Mouse (Mus musculus) lung, embryonic 16.5 days (tissue): Measurements from ENCODE around the gene Col26a1. TPM values are rescaled to one million over a fixed set of nuclear protein-coding genes. Genes with fewer than 3 reads are reported as not detected.

Experiments used
- ATAC-seq: fragments of 200-750 bp; cut with Nextera tagmentation; 2 replicates; pipeline ENCODE4 v1.8.0; 2017; ENCODE audit warnings: low read depth, mild to moderate bottlenecking, moderate library complexity
- H3K27ac ChIP-seq: fragments of 300-500 bp; sonication (generic); 2 replicates; pipeline ENCODE4 v1.5.1; 2014; ENCODE audit warnings: mild to moderate bottlenecking, control low read depth, low read length
- H3K27me3 ChIP-seq: fragments of 300-500 bp; sonication (generic); 2 replicates; pipeline ENCODE4 v1.6.1; 2014; ENCODE audit warnings: low read depth, low read length, mixed read lengths; ENCODE audit not compliant: control insufficient read depth, insufficient read depth
- H3K36me3 ChIP-seq: fragments of 300-500 bp; sonication (generic); 2 replicates; pipeline ENCODE4 v1.6.1; 2014; ENCODE audit warnings: low read length; ENCODE audit not compliant: control insufficient read depth, insufficient read depth
- H3K4me1 ChIP-seq: fragments of 300-500 bp; sonication (generic); replicated peaks from 2 replicates; pipeline ENCODE4 v1.6.1; 2014; ENCODE audit warnings: low read length, mixed read lengths; ENCODE audit not compliant: control insufficient read depth, insufficient read depth
- H3K4me2 ChIP-seq: fragments of 300-500 bp; sonication (generic); 2 replicates; pipeline ENCODE4 v1.6.1; 2014; ENCODE audit warnings: low read depth, low read length, control low read depth
- H3K4me3 ChIP-seq: fragments of 300-500 bp; sonication (generic); 2 replicates; pipeline ENCODE4 v1.5.1; 2014; ENCODE audit warnings: mild to moderate bottlenecking, low read length, control low read depth
- H3K9ac ChIP-seq: fragments of 300-500 bp; sonication (generic); 2 replicates; pipeline ENCODE4 v1.6.1; 2014; ENCODE audit warnings: low read length, control low read depth
- H3K9me3 ChIP-seq: fragments of 300-500 bp; sonication (generic); 2 replicates; pipeline ENCODE4 v1.6.1; 2016; ENCODE audit warnings: low read length; ENCODE audit not compliant: control insufficient read depth
- WGBS: fragments of 180-500 bp; shearing (Covaris S2); extraction: QIAGEN DNeasy Blood & Tissue Kit; methylation state at CpG from one replicate; pipeline ENCODE4 v1.1.7; 2014; 5-methylcytosine and 5-hydroxymethylcytosine counted together
- polyA plus RNA-seq: library from polyadenylated mRNA; unstranded; fragments of >200 nt; fragmentation: Nextera tagmentation; extraction: Ambion mirVana; gene quantifications from 2 replicates; pipeline ENCODE4 v1.2.1, GENCODE M21; 2015

The Col26a1 gene
- polyA plus RNA-seq, result 5.9 and 7.2 TPM in 2 replicates

DNA sequence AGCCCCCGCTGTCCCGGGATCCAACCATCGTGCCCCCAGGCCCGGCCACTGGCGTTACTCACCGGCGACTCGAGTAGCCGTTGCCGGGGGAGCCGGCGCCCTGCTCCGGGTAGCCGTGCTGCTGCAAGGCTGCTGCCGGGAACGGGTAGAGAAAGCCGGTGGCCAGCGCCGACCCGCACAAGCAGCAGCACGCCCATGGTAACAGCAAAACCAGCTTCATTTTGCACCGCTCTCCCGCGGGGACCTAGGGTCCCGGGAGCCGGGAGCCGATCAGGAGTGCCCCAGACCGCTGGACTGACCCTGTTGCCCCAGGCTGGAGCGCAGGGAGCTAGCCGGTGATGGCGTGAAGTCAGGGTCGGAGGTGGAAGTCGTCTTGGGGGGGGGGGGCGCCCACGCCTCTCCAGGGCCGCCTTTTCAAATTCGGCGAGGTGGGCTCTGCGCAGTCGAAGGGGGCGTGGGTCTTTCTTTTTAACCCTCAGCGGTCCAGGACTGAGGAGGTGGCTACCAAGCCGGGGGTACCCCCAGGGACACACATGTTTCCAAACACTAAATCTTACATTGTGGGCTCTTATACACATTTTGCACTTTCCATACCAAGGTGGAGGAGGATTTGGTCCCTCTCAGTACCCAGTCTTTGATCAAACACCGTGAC lies at the start of gene Col26a1:
TSS of gene Col26a1 (minus strand) at position 422 of the 652 bp plus-strand sequence.
- Histone ChIP-seq H3K4me2 (peak within 1 kb of the TSS; percentile 77), H3K9ac (peak within 1 kb of the TSS; percentile 63), H3K4me1 (peaks cover 12% of the 10 kb centered on the region), H3K9me3 (no peaks in the 10 kb centered on the region), H3K27me3 (peaks cover 27% of the 10 kb centered on the region), H3K4me3 (peak within 1 kb of the TSS; percentile 50), H3K36me3 (no peaks in the 10 kb centered on the region), H3K27ac (no peak within 1 kb of the TSS)
- 1% methylated on average over 42 of the region's 44 CpGs for WGBS
- ATAC-seq, result peak; percentile 31; the same call in 1 of the 2 replicates

GRCm38 (mm10) chr5:136931896-136932295 lies 48.9 kb upstream of the Col26a1 start:
- Histone ChIP-seq H3K4me3 (no peak overlapping the region), H3K4me2 (no peak overlapping the region), H3K9ac (no peak overlapping the region), H3K9me3 (no peaks in the 10 kb centered on the region), H3K36me3 (no peaks in the 10 kb centered on the region), H3K4me1 (no peaks in the 10 kb centered on the region), H3K27ac (no peak overlapping the region), H3K27me3 (no peaks in the 10 kb centered on the region)
- ATAC-seq, result no peak
- WGBS, result 83% methylated on average over 14 of the region's 14 CpGs

- peak overlapping the region; percentile 18; the same call in 1 of the 2 replicates for H3K4me2 ChIP-seq
- peak overlapping the region; percentile 29; the same call in 1 of the 2 replicates for H3K9ac ChIP-seq
- 14% methylated on average over 4 of the region's 4 CpGs for WGBS
Measured at GRCm38 (mm10) chr5:136929073-136929472, 46.1 kb upstream of the Col26a1 start.

GRCm38 (mm10) chr5:136923751-136924478 lies 40.9 kb upstream of the Col26a1 start:
- no peak for ATAC-seq
- WGBS, result 48% methylated on average over 7 of the region's 7 CpGs

More at GRCm38 (mm10) chr5:136929073-136929472, 46.1 kb upstream of the Col26a1 start:
- Histone ChIP-seq H3K4me1 (no peaks in the 10 kb centered on the region), H3K36me3 (no peaks in the 10 kb centered on the region), H3K9me3 (no peaks in the 10 kb centered on the region), H3K27ac (peak overlapping the region; percentile 31; the same call in 1 of the 2 replicates), H3K4me3 (no peak overlapping the region), H3K27me3 (no peaks in the 10 kb centered on the region)
- ATAC-seq, result peak; percentile 92

GRCm38 (mm10) chr5:136922830-136923229 lies 39.8 kb upstream of the Col26a1 start:
- no peaks in the 10 kb centered on the region for H3K9me3 ChIP-seq
- H3K9ac ChIP-seq, result no peak overlapping the region
- H3K4me2 ChIP-seq, result no peak overlapping the region
- H3K4me1 ChIP-seq, result peaks cover 8% of the 10 kb centered on the region
- no peaks in the 10 kb centered on the region for H3K27me3 ChIP-seq
- no peak overlapping the region for H3K27ac ChIP-seq
- no peaks in the 10 kb centered on the region for H3K36me3 ChIP-seq
- ATAC-seq, result no peak
- no peak overlapping the region for H3K4me3 ChIP-seq
- WGBS, result 78% methylated on average over 9 of the region's 9 CpGs

More at GRCm38 (mm10) chr5:136923751-136924478, 40.9 kb upstream of the Col26a1 start:
- Histone ChIP-seq H3K27ac (no peak overlapping the region), H3K4me3 (no peak overlapping the region), H3K4me1 (peaks cover 8% of the 10 kb centered on the region), H3K27me3 (no peaks in the 10 kb centered on the region), H3K9ac (no peak overlapping the region), H3K4me2 (no peak overlapping the region), H3K9me3 (no peaks in the 10 kb centered on the region), H3K36me3 (no peaks in the 10 kb centered on the region)

GRCm38 (mm10) chr5:136919546-136920301 lies 36.7 kb upstream of the Col26a1 start:
- H3K27me3 ChIP-seq, result no peaks in the 10 kb centered on the region
- no peaks in the 10 kb centered on the region for H3K36me3 ChIP-seq
- peak; percentile 3; the same call in 1 of the 2 replicates for ATAC-seq
- H3K4me2 ChIP-seq, result peak overlapping the region; percentile 95
- H3K27ac ChIP-seq, result no peak overlapping the region
- peak overlapping the region; percentile 77 for H3K9ac ChIP-seq
- H3K9me3 ChIP-seq, result no peaks in the 10 kb centered on the region
- H3K4me3 ChIP-seq, result peak overlapping the region; percentile 74
- peaks cover 8% of the 10 kb centered on the region for H3K4me1 ChIP-seq
- WGBS, result 14% methylated on average over 15 of the region's 18 CpGs

DNA sequence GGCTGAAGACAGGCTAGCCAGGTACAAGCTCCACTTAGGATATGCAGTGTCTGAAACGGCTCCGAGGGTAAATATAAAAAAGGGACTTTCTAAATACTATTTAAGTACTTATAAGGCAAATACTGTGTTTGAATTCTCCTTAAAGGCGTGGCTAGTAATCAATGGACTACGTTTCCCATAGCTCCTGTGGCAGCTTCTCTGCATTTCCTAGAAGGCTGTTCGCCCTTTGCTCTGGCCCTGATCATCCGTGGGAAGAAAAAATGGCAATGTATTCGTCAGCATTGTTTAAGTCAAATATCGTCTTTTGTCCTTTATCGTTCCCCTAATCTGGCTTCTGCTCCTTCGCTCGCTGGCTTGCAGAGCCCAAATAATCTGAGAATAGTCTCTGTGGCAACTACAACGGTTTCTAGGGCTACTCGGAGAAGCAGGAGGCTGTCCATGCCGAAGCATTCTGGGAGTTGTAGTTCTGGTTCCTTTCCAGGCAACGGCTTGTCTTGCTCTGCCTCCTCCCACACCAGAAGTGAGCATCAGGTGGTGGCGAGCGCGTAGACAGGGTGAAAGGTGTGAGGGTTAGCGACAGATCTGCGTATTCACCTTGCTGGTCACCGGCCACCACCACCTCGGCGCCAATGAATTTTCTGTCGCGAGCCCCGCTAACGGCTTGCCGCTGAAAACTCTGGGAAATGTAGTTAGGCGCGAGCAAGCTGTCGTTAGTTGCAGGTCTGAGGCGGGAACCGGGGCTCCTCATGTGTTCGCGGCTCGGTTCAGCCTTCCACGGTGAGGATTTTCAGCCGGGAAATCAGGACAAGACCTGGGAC lies 35.9 kb upstream of the Col26a1 start:
- no peaks in the 10 kb centered on the region for H3K9me3 ChIP-seq
- peak; percentile 91 for ATAC-seq
- H3K4me1 ChIP-seq, result peaks cover 8% of the 10 kb centered on the region
- peak overlapping the region; percentile 95 for H3K4me2 ChIP-seq
- 2% methylated on average over 38 of the region's 38 CpGs for WGBS
- H3K36me3 ChIP-seq, result no peaks in the 10 kb centered on the region
- H3K4me3 ChIP-seq, result peak overlapping the region; percentile 74
- H3K27me3 ChIP-seq, result no peaks in the 10 kb centered on the region
- H3K9ac ChIP-seq, result peak overlapping the region; percentile 77
- 0 out of 2 replicates have a peak overlapping the region, but pooled peaks have one; percentile 38 for H3K27ac ChIP-seq

DNA sequence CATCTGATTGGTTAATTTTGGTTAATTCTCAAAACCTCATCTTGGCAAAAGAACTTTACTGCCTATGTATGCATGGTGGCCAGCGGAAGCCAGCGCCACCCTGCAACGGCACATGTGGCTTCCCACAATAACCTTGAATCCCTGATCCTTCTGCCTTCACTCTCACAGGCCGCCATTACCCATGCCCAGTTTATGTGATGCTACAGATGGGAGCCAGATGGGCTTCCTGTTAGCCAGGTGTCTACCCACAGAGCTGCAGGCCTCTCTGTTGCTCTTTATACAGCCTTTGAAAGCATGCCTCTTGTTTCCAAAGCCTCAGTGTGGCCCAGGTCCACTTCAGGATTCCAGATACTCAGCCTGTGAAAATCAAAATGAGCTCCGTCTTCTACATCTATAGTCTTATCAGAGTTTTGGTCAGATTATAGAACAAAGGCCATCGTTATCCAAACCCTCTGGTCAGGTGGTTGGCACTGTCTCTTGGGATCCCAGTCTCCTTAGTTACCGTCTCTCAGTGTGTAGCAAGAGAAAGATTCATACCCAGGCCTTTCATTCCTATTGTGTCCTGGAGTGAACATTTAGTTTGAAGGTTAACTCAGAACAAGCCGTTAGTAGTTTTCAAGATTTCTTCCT lies 34.7 kb upstream of the Col26a1 start:
- H3K27ac ChIP-seq, result no peak overlapping the region
- H3K4me1 ChIP-seq, result peaks cover 6% of the 10 kb centered on the region
- no peak overlapping the region for H3K4me3 ChIP-seq
- no peaks in the 10 kb centered on the region for H3K9me3 ChIP-seq
- peaks cover 6% of the 10 kb centered on the region; the same call in 1 of the 2 replicates for H3K36me3 ChIP-seq
- no peaks in the 10 kb centered on the region for H3K27me3 ChIP-seq
- H3K4me2 ChIP-seq, result no peak overlapping the region
- 96% methylated on average over 8 of the region's 8 CpGs for WGBS
- H3K9ac ChIP-seq, result no peak overlapping the region
- ATAC-seq, result no peak
